Mouse (Mus musculus) thymus, postnatal 10 days (tissue): ENCODE measurements around the gene Il15.

Experiments
- DNase-seq, 2 experiments: peaks; one replicate each; pipeline ENCODE4 v3.0.0; 2021; ENCODE audit warnings: low spot score in 2 of 2

Il15 gene

DNA sequence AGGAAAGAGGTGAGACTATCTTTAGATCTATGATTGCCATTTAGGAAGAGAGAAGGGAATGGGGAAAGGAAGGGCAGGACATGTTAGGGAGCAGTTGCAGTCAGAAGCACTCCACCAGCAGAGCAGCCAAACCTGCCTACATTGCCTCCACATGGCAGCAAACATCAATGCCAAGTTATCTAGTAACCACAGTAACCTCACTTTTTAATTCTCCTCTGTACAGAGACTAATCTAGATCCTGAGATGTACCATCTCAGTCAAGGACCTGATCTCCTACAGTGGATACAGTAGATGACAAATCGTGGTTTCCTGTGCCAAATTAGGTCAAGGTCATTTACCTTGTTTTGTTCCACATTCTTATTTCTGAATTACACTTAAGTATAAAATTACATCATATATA is 42.0 kb downstream of the Il15 start:
- no peak for DNase-seq

DNA sequence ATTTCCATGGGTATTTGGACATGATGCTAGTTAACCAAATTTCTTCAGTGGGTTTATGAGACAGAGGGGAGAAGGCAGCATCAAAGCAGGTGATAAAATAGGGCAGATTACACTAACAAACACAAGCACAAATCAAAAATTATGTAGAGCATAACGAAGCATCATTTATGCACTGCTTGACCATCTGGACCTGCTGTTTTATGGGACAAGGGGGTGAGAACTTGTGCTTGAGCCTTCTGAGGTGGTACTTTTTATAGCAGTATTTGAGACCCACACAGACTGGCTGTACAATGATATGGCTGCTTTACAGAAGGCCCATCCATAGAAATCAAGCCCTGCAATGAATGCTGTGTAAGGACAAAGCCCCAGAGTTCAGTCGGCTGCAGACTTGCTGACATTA is 46.9 kb downstream of the Il15 start:
- no peak for DNase-seq

DNA sequence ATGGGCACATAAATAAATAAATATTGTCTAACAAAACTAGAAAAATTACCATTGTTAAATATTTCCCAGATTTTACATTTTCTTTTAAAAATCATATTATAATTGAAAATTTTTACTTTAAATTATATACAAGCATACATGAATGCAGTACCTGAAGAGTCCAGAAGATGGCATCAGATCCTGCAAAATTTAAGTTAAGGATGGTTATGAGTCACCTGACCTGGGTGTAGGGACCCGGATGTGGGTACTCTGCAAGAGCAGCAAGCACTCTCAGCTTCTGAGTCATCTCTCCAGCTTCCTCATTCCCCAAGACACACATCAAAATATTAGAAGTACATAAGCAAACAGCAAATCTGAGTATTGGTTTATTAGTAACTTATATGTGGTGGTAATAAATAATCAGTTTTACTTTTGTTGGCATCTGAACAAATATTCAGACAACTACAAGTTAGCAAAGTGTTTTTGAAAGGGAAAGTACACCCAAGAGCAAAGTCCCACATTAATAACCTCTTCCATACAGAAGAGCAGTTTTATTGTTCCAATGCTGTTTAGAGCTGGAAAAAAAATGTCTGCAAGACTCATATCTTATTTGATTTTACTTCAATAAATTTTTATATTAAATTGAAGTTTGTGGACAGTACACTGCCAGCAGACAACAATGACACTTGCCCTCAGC is 51.6 kb downstream of the Il15 start:
- DNase-seq: peak; percentile 9 to 15

DNA sequence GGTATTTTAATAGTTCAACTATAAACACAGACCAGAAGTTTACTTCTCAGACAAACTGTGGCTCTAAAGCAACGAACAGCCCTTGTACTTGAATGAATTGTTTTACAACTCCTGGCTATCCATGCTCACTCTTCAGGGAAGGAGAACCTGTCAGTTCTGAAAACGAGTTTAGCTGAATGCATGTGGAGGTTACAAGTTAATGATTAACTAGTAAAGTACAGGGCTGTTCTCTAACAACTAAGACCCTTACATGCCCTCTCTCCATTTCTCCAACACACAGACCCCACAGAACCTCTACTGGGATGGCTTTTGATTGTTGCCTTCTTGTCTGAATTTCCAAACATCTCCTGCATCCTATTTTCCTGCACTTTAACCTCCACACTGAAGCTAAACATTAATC is 53.7 kb downstream of the Il15 start:
- DNase-seq: no peak

DNA sequence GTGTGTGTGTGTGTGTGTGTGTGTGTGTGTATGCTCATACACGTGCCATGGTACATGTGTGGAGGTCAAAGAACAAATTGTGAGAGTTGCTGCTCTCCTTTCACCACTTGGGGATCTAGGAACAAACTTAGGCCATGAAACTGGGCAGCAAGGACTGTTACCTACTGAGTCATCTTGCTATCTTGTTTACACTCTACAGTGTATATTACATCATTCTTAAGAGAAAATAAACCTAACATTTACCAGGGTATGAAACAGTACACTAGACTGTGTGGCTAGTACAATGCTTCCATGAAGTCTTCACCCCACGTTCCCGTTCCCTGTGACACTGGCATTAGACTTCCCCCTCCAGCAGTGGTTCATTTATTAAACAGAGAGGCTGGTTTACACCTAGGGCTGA is 56.5 kb downstream of the Il15 start:
- no peak for DNase-seq

DNA sequence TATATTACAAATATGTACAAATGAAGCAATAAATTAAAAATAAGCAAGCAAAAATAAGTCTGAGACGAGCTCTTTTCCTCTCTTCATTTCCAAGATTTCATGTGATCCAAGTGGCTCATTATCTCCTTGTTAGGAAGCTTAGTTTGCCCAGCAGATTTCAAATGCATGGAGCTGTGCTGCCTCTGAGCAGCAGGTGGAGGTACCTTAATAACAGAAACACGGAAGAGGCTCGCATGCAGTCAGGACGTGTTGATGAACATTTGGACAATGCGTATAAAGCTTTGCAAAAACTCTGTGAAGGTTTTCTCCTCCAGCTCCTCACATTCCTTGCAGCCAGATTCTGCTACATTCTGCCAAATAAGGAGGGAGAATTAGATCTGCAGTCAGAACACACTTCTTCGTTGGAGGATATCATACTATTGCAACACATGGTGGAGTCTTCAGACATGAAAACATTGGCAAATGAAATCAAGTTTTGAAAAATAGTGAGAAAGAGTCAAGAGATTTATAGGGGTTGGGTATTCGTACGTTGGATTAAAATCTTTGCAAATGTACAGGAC is 71.3 kb downstream of the Il15 start:
- no peak for DNase-seq

DNA sequence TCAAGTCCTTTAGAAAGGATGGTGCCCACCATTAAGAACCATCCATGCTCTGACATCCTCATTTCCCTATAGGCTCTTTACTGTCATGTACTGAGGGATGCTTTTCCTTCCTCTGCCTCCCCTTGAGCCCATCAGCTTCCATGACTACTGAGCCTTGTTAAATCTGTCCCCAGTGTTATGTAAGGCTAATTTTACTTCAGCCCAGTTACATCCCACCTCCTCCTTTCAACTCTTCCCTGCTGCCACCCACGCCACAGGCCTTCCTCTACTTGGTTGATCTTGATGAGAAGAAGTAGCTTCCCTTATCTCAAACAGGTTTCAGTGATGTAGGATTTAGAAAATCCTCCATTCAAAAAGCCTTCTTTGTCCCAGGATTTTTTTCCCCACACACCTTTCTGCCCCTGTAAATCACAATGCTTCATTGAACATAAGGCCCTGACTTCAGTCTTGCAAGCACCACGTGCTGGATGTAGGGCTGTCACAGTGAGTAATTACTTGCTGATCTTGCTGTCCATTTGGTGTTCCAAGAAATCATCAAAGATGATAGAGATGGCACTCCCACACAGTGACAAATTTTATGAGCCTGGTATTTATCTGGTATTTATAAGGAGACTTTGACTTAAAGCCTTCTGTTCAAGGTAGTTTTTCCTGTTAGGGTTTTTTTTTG is 74.9 kb downstream of the Il15 start:
- DNase-seq: no peak

DNA sequence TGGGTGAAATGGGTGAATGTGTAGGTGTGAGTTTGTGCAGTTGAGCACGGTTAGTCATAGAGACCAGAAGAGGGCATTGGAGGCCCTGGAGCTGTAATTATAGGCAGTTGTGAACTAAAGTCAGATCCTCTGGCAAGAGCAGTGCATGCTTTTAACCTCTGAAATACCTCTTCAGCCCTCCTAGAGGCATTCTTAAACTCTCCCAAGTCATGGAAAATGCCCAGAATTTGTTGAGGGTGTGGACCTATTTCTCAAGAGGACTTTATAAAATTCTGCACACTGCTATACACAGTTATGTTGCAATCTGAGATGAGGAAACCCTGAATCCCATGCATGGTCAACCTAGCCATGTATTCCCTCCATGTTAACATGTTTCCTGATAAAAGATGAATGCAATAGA is 77.0 kb downstream of the Il15 start:
- DNase-seq: no peak

DNA sequence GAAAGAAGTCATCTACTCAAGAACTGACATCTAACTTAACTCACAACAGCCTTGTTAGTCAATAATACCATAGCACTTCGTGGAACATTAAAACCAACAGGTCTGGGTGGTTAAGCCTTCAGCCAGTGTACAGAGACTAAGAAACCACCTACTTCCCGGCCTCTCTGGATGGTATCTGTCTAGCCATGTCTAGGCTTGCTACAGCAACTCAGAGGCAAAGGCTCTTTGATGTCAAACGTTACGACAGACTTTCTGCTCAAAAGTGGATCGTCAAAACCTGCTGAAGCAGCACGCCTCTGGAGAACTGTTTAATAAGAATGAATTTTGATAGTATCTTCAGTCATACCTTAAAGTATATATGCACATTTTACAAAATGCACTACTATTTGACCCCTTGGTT is 77.4 kb downstream of the Il15 start:
- DNase-seq: no peak

DNA sequence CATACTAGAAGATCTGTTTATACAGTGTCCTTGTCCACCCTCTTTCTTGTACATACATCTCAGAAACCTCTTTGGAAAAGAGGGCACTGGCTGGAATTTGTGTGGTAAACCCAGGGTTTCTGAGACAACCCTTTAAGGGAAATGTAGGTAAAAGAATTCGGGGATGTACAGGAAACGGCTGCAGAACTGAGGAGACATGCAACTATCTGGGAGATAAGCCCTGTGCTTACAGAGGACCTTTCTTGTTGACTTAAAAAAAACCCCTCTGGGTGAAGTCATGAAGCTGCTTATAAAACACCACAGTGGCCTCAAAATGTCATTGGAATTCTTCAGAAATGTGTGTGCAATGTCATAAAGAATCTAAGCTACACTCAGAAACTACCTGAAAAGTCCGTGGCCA is 85.6 kb downstream of the Il15 start:
- no peak for DNase-seq

DNA sequence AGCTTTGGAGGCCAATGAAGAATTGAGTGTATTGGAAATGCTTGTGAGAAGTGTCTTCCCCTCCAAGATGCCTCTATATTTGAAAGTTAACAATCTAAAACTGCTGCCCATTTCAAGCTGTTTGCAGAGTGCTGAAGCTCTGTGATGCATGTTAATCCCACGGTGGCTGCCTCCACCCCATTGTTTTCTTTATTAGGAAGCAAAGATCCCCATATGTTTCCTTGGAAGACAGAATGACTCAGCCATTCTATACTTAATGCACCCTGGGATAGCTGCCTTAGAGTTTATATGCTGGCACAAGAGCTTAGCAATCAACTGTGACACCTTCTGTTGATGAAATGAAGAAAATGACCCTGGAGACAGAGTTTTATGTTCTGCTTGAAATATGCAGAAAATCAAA is 96.6 kb downstream of the Il15 start:
- no peak for DNase-seq

DNA sequence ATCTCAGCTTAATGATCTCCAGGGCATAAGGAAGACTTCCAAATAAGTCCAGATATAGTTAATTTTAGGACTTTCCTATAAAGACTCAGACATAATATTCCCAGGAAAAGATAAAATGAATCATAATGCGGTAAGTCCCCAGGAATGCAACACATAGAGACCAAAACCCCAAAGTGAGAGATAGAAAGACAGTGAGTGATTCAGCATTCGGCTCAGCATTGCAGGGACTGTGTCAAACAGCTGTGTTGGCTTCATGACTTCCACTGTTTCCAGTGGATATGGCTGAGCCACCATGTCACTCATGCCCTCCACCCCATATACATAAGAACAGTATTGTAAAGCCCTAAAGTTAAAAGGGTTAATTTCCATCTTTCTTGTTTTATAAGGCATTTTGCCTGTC is 106.8 kb downstream of the Il15 start:
- no peak for DNase-seq

DNA sequence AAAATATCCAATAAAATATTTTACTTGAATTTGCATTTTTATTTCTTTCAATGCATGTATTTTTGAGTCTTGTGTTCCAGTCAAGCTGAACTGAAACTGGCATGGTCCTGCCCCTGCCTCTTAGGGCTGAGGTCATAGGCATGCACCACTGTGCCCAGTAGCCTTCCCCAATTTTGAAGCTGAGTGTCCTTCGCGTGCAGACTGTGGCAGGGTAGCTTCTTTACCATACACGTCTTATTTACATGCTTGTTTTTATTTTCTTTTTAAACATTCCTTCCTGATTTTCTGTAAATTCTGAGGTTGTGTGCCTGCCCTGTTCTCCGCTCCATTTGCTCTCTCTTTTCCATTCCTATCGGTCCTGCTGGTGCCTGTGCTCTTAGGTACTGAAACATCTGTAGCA is 111.4 kb downstream of the Il15 start:
- no peak for DNase-seq

DNA sequence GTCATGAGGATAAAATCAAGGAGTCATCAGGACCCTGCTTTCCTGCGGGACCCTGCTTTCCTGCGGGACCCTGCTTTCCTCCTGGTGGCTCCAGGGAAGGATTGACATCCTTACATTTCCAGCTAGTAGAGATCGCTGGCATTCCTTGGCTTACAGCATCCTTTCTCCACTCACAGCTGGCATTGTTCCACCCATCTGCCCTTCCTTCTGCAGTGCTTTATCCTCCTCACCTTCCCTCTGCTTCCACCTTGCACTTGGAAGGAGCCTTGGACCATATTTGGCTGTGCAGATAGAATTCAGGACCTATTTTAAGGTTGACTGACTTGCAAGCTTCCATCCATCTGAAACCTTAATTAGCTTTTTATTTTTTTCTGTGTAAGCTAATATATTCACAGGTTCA is 117.2 kb downstream of the Il15 start:
- no peak for DNase-seq

DNA sequence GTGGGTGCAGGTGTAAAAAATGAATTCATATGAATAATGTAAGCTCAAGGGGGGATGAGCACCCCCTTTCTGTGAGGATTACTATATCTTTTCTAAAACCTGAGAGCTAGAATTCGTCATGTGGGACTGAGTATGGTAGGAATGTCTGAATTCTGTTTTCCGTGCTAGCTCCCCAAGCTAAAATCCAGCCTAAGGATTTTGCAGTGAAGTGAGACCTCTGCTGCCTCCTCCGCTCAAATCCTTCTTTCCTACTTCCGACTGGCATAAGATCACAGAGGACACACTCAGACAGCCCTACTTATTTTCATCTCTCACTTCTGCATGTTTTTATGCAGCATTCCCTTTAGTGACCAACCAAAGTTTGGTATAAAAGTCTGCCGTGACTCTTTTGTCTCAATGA is 121.0 kb downstream of the Il15 start:
- no peak for DNase-seq
